Mouse (Mus musculus) C2C12 (cell line): ENCODE data around the gene 2210011C24Rik. TPM values are rescaled to one million over a fixed set of nuclear protein-coding genes. Genes with fewer than 3 reads are reported as not detected.

ENCODE experiments used
- H3K27me3 ChIP-seq: one replicate; pipeline ENCODE4 v1.6.1; 2011; ENCODE audit not compliant: control insufficient read depth, insufficient read depth, insufficient read length
- H3K36me3 ChIP-seq: one replicate; pipeline ENCODE4 v1.6.1; 2011; ENCODE audit not compliant: control insufficient read depth, insufficient read depth
- H3K4me3 ChIP-seq: one replicate; pipeline ENCODE4 v1.5.1; 2011; ENCODE audit warnings: mild to moderate bottlenecking, control low read depth; ENCODE audit not compliant: poor library complexity, insufficient read depth, severe bottlenecking
- H3K79me2 ChIP-seq: one replicate; pipeline ENCODE4 v1.6.1; 2011; ENCODE audit not compliant: control insufficient read depth, insufficient read depth
- H3K79me3 ChIP-seq: one replicate; pipeline ENCODE4 v1.6.1; 2011; ENCODE audit warnings: low read depth, control low read depth
- H3ac ChIP-seq: one replicate; pipeline ENCODE3; 2011; ENCODE audit warnings: low read depth; ENCODE audit not compliant: control insufficient read depth, insufficient read length
- CEBPB ChIP-seq: IDR thresholded peaks from one replicate; pipeline ENCODE4 v1.6.1; 2011; ENCODE audit warnings: low read depth, mild to moderate bottlenecking, control low read depth, moderate library complexity
- CTCF ChIP-seq: IDR thresholded peaks from one replicate; pipeline ENCODE4 v1.5.1; 2011; ENCODE audit not compliant: control insufficient read depth, insufficient read depth, insufficient read length
- FOSL1 ChIP-seq: IDR thresholded peaks from one replicate; pipeline ENCODE4 v1.8.0; 2011; ENCODE audit warnings: mild to moderate bottlenecking, low read length; ENCODE audit not compliant: poor library complexity, insufficient read depth, severe bottlenecking
- MAX ChIP-seq: IDR thresholded peaks from one replicate; pipeline ENCODE4 v1.6.1; 2011; ENCODE audit warnings: mild to moderate bottlenecking, control low read depth
- MYOD1 ChIP-seq: IDR thresholded peaks from one replicate; pipeline ENCODE4 v1.6.1; 2011; ENCODE audit warnings: low read depth; ENCODE audit not compliant: control insufficient read depth, insufficient read length
- MYOG ChIP-seq: IDR thresholded peaks from one replicate; pipeline ENCODE4 v1.6.1; 2011; ENCODE audit not compliant: control insufficient read depth, insufficient read length; ENCODE audit errors: extremely low read depth
- USF1 ChIP-seq: IDR thresholded peaks from one replicate; pipeline ENCODE4 v1.6.1; 2011; ENCODE audit warnings: low read depth, mild to moderate bottlenecking, control low read depth, moderate library complexity
- polyA plus RNA-seq: library from polyadenylated mRNA; unstranded; fragments of >200 nt; fragmentation: generic; extraction: Trizol; gene quantifications from one replicate; pipeline ENCODE4 v1.2.1, GENCODE M21; 2012; ENCODE audit warnings: missing spikeins

Gene 2210011C24Rik
- polyA plus RNA-seq, 1 experiment, result 1.5 TPM

DNA sequence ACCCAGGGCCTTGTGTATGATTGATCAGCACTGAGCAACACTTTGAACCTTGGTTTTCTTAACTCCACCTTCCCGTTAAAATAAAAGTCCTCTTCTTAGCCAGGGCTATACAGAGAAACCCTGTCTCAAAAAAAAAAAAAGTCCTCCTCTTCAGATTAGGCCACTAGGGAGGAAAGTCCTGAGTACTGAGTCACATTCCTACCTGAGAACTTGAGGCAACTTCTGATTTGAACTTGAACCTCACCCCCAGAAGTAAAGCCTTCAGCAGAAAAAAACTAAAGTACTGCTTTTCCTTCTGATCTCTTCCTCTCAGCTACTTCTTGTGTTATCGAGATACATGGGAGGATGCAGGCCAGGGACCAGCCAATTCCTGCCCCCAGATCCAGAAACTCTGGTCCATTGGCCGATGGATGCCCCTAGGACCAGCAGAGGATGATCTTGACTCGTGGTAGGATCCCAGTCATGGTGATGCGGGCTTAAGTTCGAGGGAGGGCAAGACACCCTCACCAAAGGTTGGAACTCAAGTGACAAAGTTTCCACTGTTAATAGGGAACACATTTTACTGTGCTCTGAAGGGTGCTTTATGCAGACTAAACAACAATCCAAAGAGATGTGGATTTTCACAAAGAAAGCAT is 8.2 kb downstream of the 2210011C24Rik start:
- H3ac ChIP-seq, result no peak overlapping the region
- TF ChIP-seq MAX, result no peak
- no peak for TF ChIP-seq CTCF
- TF ChIP-seq USF1, result no peak
- TF ChIP-seq MYOD1, result no peak
- TF ChIP-seq FOSL1, result no peak
- TF ChIP-seq CEBPB, result no peak
- TF ChIP-seq MYOG, result no peak

DNA sequence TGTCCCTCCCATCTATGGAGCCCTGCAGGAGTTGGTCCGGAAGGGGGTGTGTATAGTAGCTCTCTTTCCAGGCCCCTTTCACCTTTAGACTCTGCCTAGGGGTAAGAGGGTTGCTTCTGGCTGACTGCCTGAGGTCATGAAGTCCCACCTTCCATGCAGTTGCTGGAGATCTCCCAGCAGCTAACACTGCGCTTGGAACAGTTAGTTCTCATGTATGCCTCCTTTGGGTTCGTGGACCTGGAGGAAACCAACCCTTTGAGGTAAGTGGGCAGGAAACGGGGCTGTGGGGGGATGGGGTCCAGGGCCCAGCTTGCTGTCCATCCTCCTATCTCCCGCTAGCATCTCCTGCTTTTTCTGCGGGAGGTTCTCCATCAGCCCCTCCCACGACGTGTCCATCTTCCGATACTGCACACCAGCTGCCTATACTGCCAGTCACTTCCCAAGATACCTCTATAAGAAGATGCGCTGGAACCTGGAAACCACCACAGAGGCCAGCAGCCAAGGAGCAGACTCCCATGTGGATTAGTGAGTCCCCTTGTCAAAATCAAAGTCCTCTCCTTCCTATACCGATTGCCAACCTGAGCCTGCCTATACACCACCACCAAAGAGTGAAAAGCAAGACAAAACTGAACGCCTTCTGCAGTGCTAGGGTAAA is 8.9 kb downstream of the 2210011C24Rik start:
- peaks cover 32% of the 10 kb centered on the region for H3K36me3 ChIP-seq
- no peaks in the 10 kb centered on the region for H3K27me3 ChIP-seq
- TF ChIP-seq MAX (no peak), FOSL1 (no peak), CTCF (no peak), MYOG (no peak), USF1 (no peak), CEBPB (no peak), MYOD1 (no peak)
- H3K4me3 ChIP-seq, result no peak overlapping the region
- H3ac ChIP-seq, result no peak overlapping the region
- H3K79me2 ChIP-seq, result peaks cover 18% of the 10 kb centered on the region
- H3K79me3 ChIP-seq, result peaks cover 13% of the 10 kb centered on the region

More for the DNA sequence above, 8.2 kb downstream of the 2210011C24Rik start:
- Histone ChIP-seq H3K79me3 (peaks cover 11% of the 10 kb centered on the region), H3K4me3 (peak overlapping the region; percentile 30), H3K36me3 (peaks cover 32% of the 10 kb centered on the region), H3K79me2 (peaks cover 12% of the 10 kb centered on the region), H3K27me3 (no peaks in the 10 kb centered on the region)

DNA sequence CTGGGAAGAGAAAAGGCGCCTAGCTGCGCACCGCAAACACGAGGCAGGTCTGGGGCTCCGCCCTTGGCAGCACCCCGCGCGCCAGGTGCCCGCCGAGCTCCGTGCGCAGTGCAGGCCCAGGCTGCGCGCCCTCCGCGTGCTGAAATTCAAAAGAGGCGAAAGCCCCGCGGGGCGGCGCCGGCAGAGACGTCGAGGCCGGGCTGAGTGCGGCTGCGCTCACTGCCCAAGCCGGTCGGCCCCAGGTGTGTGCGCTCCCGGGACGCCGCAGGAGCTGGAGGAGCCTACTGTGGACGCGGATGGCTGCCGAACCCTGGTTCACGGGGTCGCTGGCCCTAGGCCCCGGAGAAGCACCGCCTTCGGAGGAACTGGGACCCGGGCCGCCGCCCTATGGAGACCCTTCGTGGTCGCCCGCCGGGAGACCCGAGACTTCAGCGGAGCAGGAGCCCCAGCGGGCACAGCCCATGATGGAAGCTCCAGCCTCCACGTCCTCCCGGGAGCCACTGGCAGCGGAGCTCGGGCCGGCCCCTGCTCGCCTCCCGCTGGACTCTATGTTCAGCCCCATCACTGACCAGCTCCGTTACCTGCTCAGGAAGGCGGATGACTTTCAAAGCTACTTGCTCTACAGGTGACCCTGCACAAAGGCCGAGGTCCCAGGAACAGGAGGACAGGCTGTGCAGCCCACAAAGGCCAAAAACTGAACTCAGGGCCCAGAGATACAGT is 10.5 kb downstream of the 2210011C24Rik start, which contains the start of gene 1700067K01Rik:
TSS of gene 1700067K01Rik (plus strand) at position 222 of the 720 bp plus-strand sequence.
- Histone ChIP-seq H3K4me3 (no peak within 1 kb of the TSS), H3K79me3 (peaks cover 13% of the 10 kb centered on the region), H3ac (no peak within 1 kb of the TSS), H3K27me3 (no peaks in the 10 kb centered on the region), H3K79me2 (peaks cover 18% of the 10 kb centered on the region), H3K36me3 (peaks cover 32% of the 10 kb centered on the region)
- TF ChIP-seq MYOG (no peak), MAX (no peak), CEBPB (no peak), USF1 (no peak), FOSL1 (no peak), MYOD1 (no peak), CTCF (no peak)

DNA sequence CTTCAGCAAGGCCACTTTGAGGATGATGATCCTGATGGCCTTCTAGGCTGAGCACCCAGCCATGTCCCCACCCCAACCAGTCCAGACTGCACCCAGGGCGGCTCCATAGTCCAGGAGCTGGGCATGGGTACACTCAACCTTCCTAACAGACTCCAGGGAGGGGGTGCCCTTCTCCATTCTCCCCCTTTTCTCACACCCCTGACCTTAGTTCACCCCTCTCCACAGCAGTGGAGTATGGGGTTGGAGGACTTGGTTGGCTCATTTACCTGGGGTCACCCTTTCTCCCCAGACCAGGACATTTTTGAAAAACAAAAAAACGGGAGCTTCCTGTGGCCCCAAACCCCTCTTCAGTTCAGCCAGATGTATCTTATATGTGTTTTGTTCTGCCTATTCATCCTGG is 12.1 kb downstream of the 2210011C24Rik start:
- no peak overlapping the region for H3K4me3 ChIP-seq
- H3K79me2 ChIP-seq, result peaks cover 18% of the 10 kb centered on the region
- no peaks in the 10 kb centered on the region for H3K27me3 ChIP-seq
- peaks cover 13% of the 10 kb centered on the region for H3K79me3 ChIP-seq
- no peak for TF ChIP-seq MAX
- TF ChIP-seq USF1, result no peak
- no peak for TF ChIP-seq CEBPB
- TF ChIP-seq CTCF, result no peak
- no peak for TF ChIP-seq MYOD1
- no peak for TF ChIP-seq FOSL1
- no peak for TF ChIP-seq MYOG
- no peak overlapping the region for H3ac ChIP-seq
- H3K36me3 ChIP-seq, result peaks cover 35% of the 10 kb centered on the region

DNA sequence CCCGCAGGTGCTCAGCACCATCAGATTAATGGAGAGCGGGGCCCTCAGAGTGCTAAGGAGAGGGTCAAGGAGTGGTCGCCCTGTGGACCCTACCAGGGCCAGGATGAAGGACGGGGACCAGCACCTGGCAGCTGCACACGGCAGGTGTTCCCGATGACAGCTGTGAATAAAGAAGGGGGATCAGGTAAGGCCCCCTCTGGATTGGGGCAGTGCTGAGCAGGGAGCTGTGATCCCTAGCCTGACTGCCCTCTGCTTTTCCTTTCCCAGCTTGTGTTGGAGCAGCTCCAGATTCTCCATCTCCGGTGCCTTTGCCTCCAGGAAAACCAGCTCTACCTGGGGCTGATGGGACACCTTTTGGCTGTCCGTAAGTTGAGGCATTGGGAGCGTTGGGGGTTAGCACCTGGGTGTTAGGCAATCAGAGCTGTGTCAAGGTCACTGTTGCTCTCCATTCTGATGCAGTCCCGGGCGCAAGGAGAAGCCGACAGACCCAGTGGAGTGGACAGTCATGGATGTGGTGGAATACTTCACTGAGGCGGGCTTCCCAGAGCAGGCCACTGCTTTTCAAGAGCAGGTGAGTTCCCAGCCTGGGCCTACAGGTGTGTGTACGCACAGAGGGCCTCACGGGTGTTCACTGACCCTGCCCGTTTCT is 12.8 kb downstream of the 2210011C24Rik start:
- Histone ChIP-seq H3K4me3 (peak overlapping the region; percentile 61), H3ac (peak overlapping the region; percentile 60), H3K79me2 (peaks cover 18% of the 10 kb centered on the region), H3K79me3 (peaks cover 13% of the 10 kb centered on the region), H3K27me3 (no peaks in the 10 kb centered on the region), H3K36me3 (peaks cover 38% of the 10 kb centered on the region)
- TF ChIP-seq FOSL1 (no peak), MYOG (no peak), USF1 (no peak), CEBPB (no peak), CTCF (no peak), MAX (no peak), MYOD1 (no peak)
